Mouse (Mus musculus): ENCODE data around the gene Gnat1.

GRCm38 (mm10) chr9:107658096-107658495 lies 21.4 kb downstream of the Gnat1 start:
- no peak for TF ChIP-seq CTCF (conservative IDR thresholded peaks at IDR 0.05; ENCODE audit: insufficient read depth, insufficient read length, low read depth, low read length)
- TF ChIP-seq POLR2A (IDR thresholded peaks at IDR 0.05; ENCODE audit: low read depth, low read length) = no peak
